Mouse (Mus musculus): ENCODE results near the gene Wfdc3. TPM values are rescaled to one million over a fixed set of nuclear protein-coding genes. Genes with fewer than 3 reads are reported as not detected.
"Not testable (repeated sequence)": the region's sequence is repeated elsewhere in the genome, so short reads cannot be mapped to it uniquely, and the experiment has no call there.

Wfdc3 gene
- polyA plus RNA-seq, 1 experiment from 2014 or later: 1.2 TPM

DNA sequence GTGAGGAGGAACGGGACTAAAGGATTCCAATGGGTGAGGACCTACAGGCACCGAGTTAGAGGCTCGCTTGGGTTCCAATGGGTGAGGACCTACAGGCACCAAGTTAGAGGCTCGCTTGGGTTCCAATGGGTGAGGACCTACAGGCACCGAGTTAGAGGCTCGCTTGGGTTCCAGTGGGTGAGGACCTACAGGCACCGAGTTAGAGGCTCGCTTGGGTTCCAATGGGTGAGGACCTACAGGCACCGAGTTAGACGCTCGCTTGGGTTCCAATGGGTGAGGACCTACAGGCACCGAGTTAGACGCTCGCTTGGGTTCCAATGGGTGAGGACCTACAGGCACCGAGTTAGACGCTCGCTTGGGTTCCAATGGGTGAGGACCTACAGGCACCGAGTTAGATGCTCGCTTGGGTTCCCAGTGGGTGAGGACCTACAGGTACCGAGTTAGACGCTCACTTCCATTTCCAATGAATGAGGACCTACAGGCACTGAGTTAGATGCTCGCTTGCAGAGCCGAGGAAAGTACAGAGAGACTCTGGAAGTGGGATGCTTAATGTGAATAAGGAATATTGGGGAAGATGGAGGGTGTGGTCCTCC is 29.4 kb downstream of the Wfdc3 start:
- not testable (repeated sequence) for H3K27ac ChIP-seq (replicated peaks); H3K36me3 ChIP-seq; H3K4me1 ChIP-seq; H3K4me3 ChIP-seq; H3K9me3 ChIP-seq (replicated peaks); DNase-seq (ENCODE audit: low spot score); H3K27me3 ChIP-seq (ENCODE audit: low read depth, poor library complexity, severe bottlenecking)
- 91% methylated on average over 23 of the region's 23 CpGs for WGBS

GRCm38 (mm10) chr2:164715005-164715404 is 30.7 kb downstream of the Wfdc3 start, which contains the start of gene Spint5:
Gene Spint5 (plus strand): TSS chr2:164715305.
- 84% methylated on average over 6 of the region's 6 CpGs for WGBS
- H3K36me3 ChIP-seq: no peaks in the 10 kb centered on the region
- no peak within 1 kb of the TSS for H3K27ac ChIP-seq (replicated peaks)

GRCm38 (mm10) chr2:164705991-164706390 is 39.7 kb downstream of the Wfdc3 start:
- H3K4me1 ChIP-seq: no peaks in the 10 kb centered on the region
- H3K27me3 ChIP-seq (ENCODE audit: low read depth, poor library complexity, severe bottlenecking): no peaks in the 10 kb centered on the region
- no peaks in the 10 kb centered on the region for H3K36me3 ChIP-seq
- DNase-seq (ENCODE audit: low spot score): no peak
- no peak overlapping the region for H3K27ac ChIP-seq (replicated peaks)
- 90% methylated on average over 14 of the region's 14 CpGs for WGBS
- H3K9me3 ChIP-seq (replicated peaks): no peaks in the 10 kb centered on the region
- no peak overlapping the region for H3K4me3 ChIP-seq

More at GRCm38 (mm10) chr2:164715005-164715404, 30.7 kb downstream of the Wfdc3 start, which contains the start of gene Spint5:
- DNase-seq (ENCODE audit: low spot score): no peak
- Histone ChIP-seq H3K4me1 (no peaks in the 10 kb centered on the region), H3K9me3 (replicated peaks) (no peaks in the 10 kb centered on the region), H3K27me3 (ENCODE audit: low read depth, poor library complexity, severe bottlenecking) (no peaks in the 10 kb centered on the region), H3K4me3 (no peak within 1 kb of the TSS)

DNA sequence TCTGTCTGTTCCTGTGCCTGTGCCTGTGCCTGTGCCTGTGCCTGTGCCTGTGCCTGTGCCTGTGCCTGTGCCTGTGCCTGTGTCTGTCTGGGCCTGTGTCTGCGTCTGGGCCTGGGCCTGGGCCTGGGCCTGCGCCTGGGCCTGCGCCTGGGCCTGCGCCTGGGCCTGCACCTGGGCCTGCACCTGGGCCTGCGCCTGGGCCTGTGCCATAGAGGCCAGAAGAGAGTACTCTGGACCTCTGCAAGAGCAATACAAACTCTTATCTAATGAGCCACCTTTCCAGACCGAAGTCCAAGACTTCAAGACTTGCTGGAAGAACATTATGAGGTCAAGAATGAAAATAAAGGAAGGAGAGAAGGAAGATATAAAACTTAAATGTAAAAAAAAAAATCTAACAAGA is 40.4 kb downstream of the Wfdc3 start:
- DNase-seq (ENCODE audit: low spot score): no peak
- Histone ChIP-seq H3K27ac (replicated peaks) (no peak overlapping the region), H3K4me1 (no peaks in the 10 kb centered on the region), H3K9me3 (replicated peaks) (no peaks in the 10 kb centered on the region), H3K27me3 (ENCODE audit: low read depth, poor library complexity, severe bottlenecking) (no peaks in the 10 kb centered on the region), H3K4me3 (no peak overlapping the region), H3K36me3 (no peaks in the 10 kb centered on the region)
- 88% methylated on average over 6 of the region's 6 CpGs for WGBS

GRCm38 (mm10) chr2:164704235-164704634 is 41.5 kb downstream of the Wfdc3 start:
- DNase-seq (ENCODE audit: low spot score): no peak
- H3K4me3 ChIP-seq: no peak overlapping the region
- no peak overlapping the region for H3K27ac ChIP-seq (replicated peaks)
- no peaks in the 10 kb centered on the region for H3K4me1 ChIP-seq
- WGBS: 85% methylated on average over 5 of the region's 5 CpGs
- H3K9me3 ChIP-seq (replicated peaks): no peaks in the 10 kb centered on the region
- H3K36me3 ChIP-seq: no peaks in the 10 kb centered on the region
- no peaks in the 10 kb centered on the region for H3K27me3 ChIP-seq (ENCODE audit: low read depth, poor library complexity, severe bottlenecking)

DNA sequence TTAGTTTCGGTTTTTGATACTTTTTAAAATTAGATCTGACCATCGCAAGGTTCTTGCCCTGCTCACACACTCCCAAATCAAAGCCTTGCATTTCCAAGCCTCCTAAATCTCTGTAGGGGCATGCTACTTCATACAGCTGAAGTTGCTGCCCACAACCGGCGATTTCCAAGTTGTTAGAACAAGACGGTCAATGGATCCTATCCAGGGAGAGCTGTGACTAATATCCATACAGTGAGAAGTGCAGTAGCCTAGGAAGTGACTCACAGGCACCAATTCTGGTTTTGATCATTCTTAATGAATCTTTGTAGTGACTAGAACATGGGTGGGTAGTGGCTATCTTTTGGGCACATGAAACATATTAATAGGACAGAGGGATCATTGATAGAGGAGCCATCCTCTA is 44.0 kb downstream of the Wfdc3 start:
- Histone ChIP-seq H3K4me3 (no peak overlapping the region), H3K9me3 (replicated peaks) (no peaks in the 10 kb centered on the region), H3K36me3 (no peaks in the 10 kb centered on the region), H3K4me1 (no peaks in the 10 kb centered on the region), H3K27me3 (ENCODE audit: low read depth, poor library complexity, severe bottlenecking) (no peaks in the 10 kb centered on the region), H3K27ac (replicated peaks) (no peak overlapping the region)
- no peak for DNase-seq (ENCODE audit: low spot score)
- WGBS: 91% methylated on average over 5 of the region's 5 CpGs

DNA sequence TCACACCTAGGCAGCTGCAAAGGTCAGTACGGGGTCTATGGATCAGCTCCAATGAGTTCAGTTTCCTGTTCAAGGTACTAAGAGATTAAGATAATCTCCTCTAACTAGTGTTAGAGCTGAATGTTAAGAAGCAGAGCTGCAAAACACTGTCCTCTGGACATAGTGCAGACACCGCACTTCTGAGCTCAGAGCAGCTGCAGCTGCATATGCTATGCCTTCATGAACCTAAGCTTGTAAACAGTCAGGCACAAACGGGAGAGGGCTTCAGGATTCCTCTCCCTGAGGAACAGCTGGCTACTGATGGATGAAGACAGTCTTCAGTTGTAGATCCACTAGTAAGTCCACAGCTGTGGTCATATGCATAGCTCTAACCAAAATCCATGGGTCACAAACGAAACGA is 44.8 kb downstream of the Wfdc3 start:
- Histone ChIP-seq H3K36me3 (no peaks in the 10 kb centered on the region), H3K4me1 (no peaks in the 10 kb centered on the region), H3K4me3 (no peak overlapping the region), H3K27ac (replicated peaks) (no peak overlapping the region), H3K27me3 (ENCODE audit: low read depth, poor library complexity, severe bottlenecking) (no peaks in the 10 kb centered on the region), H3K9me3 (replicated peaks) (no peaks in the 10 kb centered on the region)
- 83% methylated on average over 5 of the region's 5 CpGs for WGBS
- DNase-seq (ENCODE audit: low spot score): no peak

GRCm38 (mm10) chr2:164698201-164698600 is 47.5 kb downstream of the Wfdc3 start, which contains the start of gene Spint4:
Gene Spint4 (plus strand): TSS chr2:164698501.
- no peaks in the 10 kb centered on the region for H3K4me1 ChIP-seq
- no peak for DNase-seq (ENCODE audit: low spot score)
- H3K36me3 ChIP-seq: no peaks in the 10 kb centered on the region
- H3K27me3 ChIP-seq (ENCODE audit: low read depth, poor library complexity, severe bottlenecking): no peaks in the 10 kb centered on the region
- WGBS: 86% methylated on average over 4 of the region's 4 CpGs
- no peaks in the 10 kb centered on the region for H3K9me3 ChIP-seq (replicated peaks)
- no peak within 1 kb of the TSS for H3K27ac ChIP-seq (replicated peaks)
- no peak within 1 kb of the TSS for H3K4me3 ChIP-seq

- no peak within 1 kb of the TSS for H3K4me3 ChIP-seq
- H3K27ac ChIP-seq (replicated peaks): no peak within 1 kb of the TSS
- no peak for DNase-seq (ENCODE audit: low spot score)
- H3K9me3 ChIP-seq (replicated peaks): no peaks in the 10 kb centered on the region
- 65% methylated on average over 3 of the region's 3 CpGs for WGBS
- no peaks in the 10 kb centered on the region for H3K36me3 ChIP-seq
- no peaks in the 10 kb centered on the region for H3K27me3 ChIP-seq (ENCODE audit: low read depth, poor library complexity, severe bottlenecking)
- H3K4me1 ChIP-seq: no peaks in the 10 kb centered on the region
Measured at GRCm38 (mm10) chr2:164684807-164685206, 60.9 kb downstream of the Wfdc3 start, which contains the start of gene Wfdc13. Gene Wfdc13 (plus strand): TSS chr2:164685107.

Other genes starting within 250 kb of the Wfdc3 start
- gene Pigt, start 248.4 kb downstream of the Wfdc3 start, polyA plus RNA-seq (2016; fragmentation: Nextera tagmentation; extraction: Ambion mirVana): 40.1 and 44.7 TPM in 2 replicates
- gene Wfdc2, start 183.5 kb downstream of the Wfdc3 start, polyA plus RNA-seq (2016; fragmentation: Nextera tagmentation; extraction: Ambion mirVana): 23.1 and 28.3 TPM in 2 replicates
- not detected in 2 replicates for gene Spint3, start 172.5 kb downstream of the Wfdc3 start, polyA plus RNA-seq (2016; fragmentation: Nextera tagmentation; extraction: Ambion mirVana)
- gene Wfdc6a, start 160.5 kb downstream of the Wfdc3 start, polyA plus RNA-seq (2016; fragmentation: Nextera tagmentation; extraction: Ambion mirVana): not detected in 2 replicates
- gene Eppin, start 152.3 kb downstream of the Wfdc3 start, polyA plus RNA-seq (2016; fragmentation: Nextera tagmentation; extraction: Ambion mirVana): not detected in 2 replicates
- not detected in 2 replicates for gene Wfdc6b, start 132.4 kb downstream of the Wfdc3 start, polyA plus RNA-seq (2016; fragmentation: Nextera tagmentation; extraction: Ambion mirVana)
- gene Wfdc8, start 132.3 kb downstream of the Wfdc3 start, polyA plus RNA-seq (2016; fragmentation: Nextera tagmentation; extraction: Ambion mirVana): not detected in 2 replicates
- gene Wfdc16, start 107.1 kb downstream of the Wfdc3 start, polyA plus RNA-seq (2016; fragmentation: Nextera tagmentation; extraction: Ambion mirVana): not detected in 2 replicates
- gene Wfdc10, start 89.9 kb downstream of the Wfdc3 start, polyA plus RNA-seq (2016; fragmentation: Nextera tagmentation; extraction: Ambion mirVana): not detected in 2 replicates
- gene Wfdc9, start 89.3 kb downstream of the Wfdc3 start, polyA plus RNA-seq (2016; fragmentation: Nextera tagmentation; extraction: Ambion mirVana): not detected in 2 replicates
- gene Wfdc11, start 71.8 kb downstream of the Wfdc3 start, polyA plus RNA-seq (2016; fragmentation: Nextera tagmentation; extraction: Ambion mirVana): not detected in 2 replicates
- gene Wfdc13, start 60.8 kb downstream of the Wfdc3 start, polyA plus RNA-seq (2016; fragmentation: Nextera tagmentation; extraction: Ambion mirVana): not detected in 2 replicates
- not detected in 2 replicates for gene Spint4, start 47.4 kb downstream of the Wfdc3 start, polyA plus RNA-seq (2016; fragmentation: Nextera tagmentation; extraction: Ambion mirVana)
- not detected in 2 replicates for gene Spint5, start 30.6 kb downstream of the Wfdc3 start, polyA plus RNA-seq (2016; fragmentation: Nextera tagmentation; extraction: Ambion mirVana)
- gene Dnttip1, start 52 bp upstream of the Wfdc3 start, polyA plus RNA-seq (2016; fragmentation: Nextera tagmentation; extraction: Ambion mirVana): 80.1 and 80.2 TPM in 2 replicates
- gene Ube2c, start 24.0 kb upstream of the Wfdc3 start, polyA plus RNA-seq (2016; fragmentation: Nextera tagmentation; extraction: Ambion mirVana): 575 and 639 TPM in 2 replicates
- gene Tnnc2, start 34.0 kb upstream of the Wfdc3 start, polyA plus RNA-seq (2016; fragmentation: Nextera tagmentation; extraction: Ambion mirVana): not detected in 2 replicates
- gene Snx21, start 39.9 kb upstream of the Wfdc3 start, polyA plus RNA-seq (2016; fragmentation: Nextera tagmentation; extraction: Ambion mirVana): 12.0 and 12.3 TPM in 2 replicates
- 14.9 and 15.3 TPM in 2 replicates for gene Acot8, start 59.0 kb upstream of the Wfdc3 start, polyA plus RNA-seq (2016; fragmentation: Nextera tagmentation; extraction: Ambion mirVana)
- 9.7 and 11.6 TPM in 2 replicates for gene Zswim3, start 59.2 kb upstream of the Wfdc3 start, polyA plus RNA-seq (2016; fragmentation: Nextera tagmentation; extraction: Ambion mirVana)
- 24.7 and 25.3 TPM in 2 replicates for gene Zswim1, start 76.8 kb upstream of the Wfdc3 start, polyA plus RNA-seq (2016; fragmentation: Nextera tagmentation; extraction: Ambion mirVana)
- gene Spata25, start 82.6 kb upstream of the Wfdc3 start, polyA plus RNA-seq (2016; fragmentation: Nextera tagmentation; extraction: Ambion mirVana): 0.17 TPM in 1 of 2 replicates, not detected in the other
- gene Ctsa, start 86.9 kb upstream of the Wfdc3 start, polyA plus RNA-seq (2016; fragmentation: Nextera tagmentation; extraction: Ambion mirVana): 85.7 and 98.2 TPM in 2 replicates
- gene Neurl2, start 87.5 kb upstream of the Wfdc3 start, polyA plus RNA-seq (2016; fragmentation: Nextera tagmentation; extraction: Ambion mirVana): 3.8 and 5.4 TPM in 2 replicates
- gene Pltp, start 111.8 kb upstream of the Wfdc3 start, polyA plus RNA-seq (2016; fragmentation: Nextera tagmentation; extraction: Ambion mirVana): 67.9 and 86.2 TPM in 2 replicates
- gene Pcif1, start 133.4 kb upstream of the Wfdc3 start, polyA plus RNA-seq (2016; fragmentation: Nextera tagmentation; extraction: Ambion mirVana): 73.8 and 93.8 TPM in 2 replicates
- 14.1 and 17.1 TPM in 2 replicates for gene Zfp335, start 165.8 kb upstream of the Wfdc3 start, polyA plus RNA-seq (2016; fragmentation: Nextera tagmentation; extraction: Ambion mirVana)
- gene Mmp9, start 194.8 kb upstream of the Wfdc3 start, polyA plus RNA-seq (2016; fragmentation: Nextera tagmentation; extraction: Ambion mirVana): 0.39 and 0.97 TPM in 2 replicates
- gene Slc12a5, start 214.9 kb upstream of the Wfdc3 start, polyA plus RNA-seq (2016; fragmentation: Nextera tagmentation; extraction: Ambion mirVana): 0.99 and 2.1 TPM in 2 replicates

Measured in midbrain, embryonic 10.5 days (tissue).